Mouse (Mus musculus) heart, embryonic 16.5 days (tissue): Measurements from ENCODE around the gene Tradd. TPM values are rescaled to one million over a fixed set of nuclear protein-coding genes. Genes with fewer than 3 reads are reported as not detected.

Source experiments
- ATAC-seq: fragments of 200-750 bp; cut with Nextera tagmentation; replicated peaks from 2 replicates; pipeline ENCODE4 v1.8.0; 2017; ENCODE audit warnings: moderate number of reproducible peaks; ENCODE audit not compliant: insufficient read depth, low FRiP score; ENCODE audit errors: extremely low read depth
- H3K27ac ChIP-seq: fragments of 300-500 bp; sonication (generic); 2 replicates; pipeline ENCODE4 v1.5.1; 2014; ENCODE audit warnings: mild to moderate bottlenecking, low read length, control low read depth, moderate library complexity
- H3K27me3 ChIP-seq: fragments of 300-500 bp; sonication (generic); 2 replicates; pipeline ENCODE4 v1.6.1; 2014; ENCODE audit warnings: low read length, mixed read lengths; ENCODE audit not compliant: control insufficient read depth, insufficient read depth
- H3K36me3 ChIP-seq: fragments of 300-500 bp; sonication (generic); 2 replicates; pipeline ENCODE4 v1.6.1; 2014; ENCODE audit not compliant: control insufficient read depth, insufficient read depth
- H3K4me1 ChIP-seq: fragments of 300-500 bp; sonication (generic); 2 replicates; pipeline ENCODE4 v1.6.1; 2014; ENCODE audit warnings: low read length, mixed read lengths; ENCODE audit not compliant: control insufficient read depth, insufficient read depth
- H3K4me2 ChIP-seq: fragments of 300-500 bp; sonication (generic); 2 replicates; pipeline ENCODE4 v1.6.1; 2014; ENCODE audit warnings: low read depth, mild to moderate bottlenecking, control low read depth, low read length
- H3K4me3 ChIP-seq: fragments of 300-500 bp; sonication (generic); 2 replicates; pipeline ENCODE4 v1.5.1; 2014; ENCODE audit warnings: mild to moderate bottlenecking, control low read depth, low read length
- H3K9ac ChIP-seq: fragments of 300-500 bp; sonication (generic); 2 replicates; pipeline ENCODE4 v1.6.1; 2014; ENCODE audit warnings: low read length, control low read depth
- H3K9me3 ChIP-seq: fragments of 300-500 bp; sonication (generic); replicated peaks from 2 replicates; pipeline ENCODE4 v1.6.1; 2016; ENCODE audit warnings: low read length; ENCODE audit not compliant: control insufficient read depth
- WGBS: fragments of 180-500 bp; shearing (Covaris S2); extraction: QIAGEN DNeasy Blood & Tissue Kit; methylation state at CpG from one replicate; pipeline ENCODE4 v1.1.7; 2014; 5-methylcytosine and 5-hydroxymethylcytosine counted together
- polyA plus RNA-seq: library from polyadenylated mRNA; unstranded; fragments of >200 nt; fragmentation: Nextera tagmentation; extraction: Ambion mirVana; gene quantifications from 2 replicates; pipeline ENCODE4 v1.2.1, GENCODE M21; 2015

The Tradd gene
- polyA plus RNA-seq, 1 experiment from 2014 or later, result 25.4 TPM

GRCm38 (mm10) chr8:105258911-105259720 is 5.3 kb downstream of the Tradd start:
- no peaks in the 10 kb centered on the region for H3K36me3 ChIP-seq
- peak overlapping the region; percentile 59 for H3K9ac ChIP-seq
- no peak overlapping the region for H3K27ac ChIP-seq
- H3K4me2 ChIP-seq, result peak overlapping the region; percentile 93
- no peak for ATAC-seq
- peak overlapping the region; percentile 57 for H3K4me3 ChIP-seq
- 7% methylated on average over 55 of the region's 55 CpGs for WGBS
- H3K4me1 ChIP-seq, result peaks cover 22% of the 10 kb centered on the region
- H3K9me3 ChIP-seq, result peaks cover 4% of the 10 kb centered on the region
- H3K27me3 ChIP-seq, result peaks cover 24% of the 10 kb centered on the region

- ATAC-seq, result no peak
- 73% methylated on average over 7 of the region's 7 CpGs for WGBS
- Histone ChIP-seq H3K9ac (no peak overlapping the region), H3K36me3 (peaks cover 6% of the 10 kb centered on the region; the same call in 1 of the 2 replicates), H3K4me2 (no peak overlapping the region), H3K4me3 (no peak overlapping the region), H3K4me1 (peaks cover 32% of the 10 kb centered on the region), H3K27me3 (peaks cover 24% of the 10 kb centered on the region), H3K27ac (no peak overlapping the region), H3K9me3 (peaks cover 4% of the 10 kb centered on the region)
Measured at GRCm38 (mm10) chr8:105257318-105258114, 6.9 kb downstream of the Tradd start.

- Histone ChIP-seq H3K4me1 (peaks cover 31% of the 10 kb centered on the region), H3K4me2 (peak within 1 kb of the TSS; percentile 99), H3K27me3 (peaks cover 17% of the 10 kb centered on the region), H3K4me3 (peak within 1 kb of the TSS; percentile 83), H3K27ac (peak within 1 kb of the TSS; percentile 83), H3K36me3 (peaks cover 25% of the 10 kb centered on the region), H3K9me3 (no peaks in the 10 kb centered on the region), H3K9ac (peak within 1 kb of the TSS; percentile 87)
- peak; percentile 68 for ATAC-seq
- 2% methylated on average over 14 of the region's 14 CpGs for WGBS
Measured at GRCm38 (mm10) chr8:105254966-105255350, 9.5 kb downstream of the Tradd start, which contains the start of gene B3gnt9. B3gnt9 (minus strand) TSS chr8:105255153.

DNA sequence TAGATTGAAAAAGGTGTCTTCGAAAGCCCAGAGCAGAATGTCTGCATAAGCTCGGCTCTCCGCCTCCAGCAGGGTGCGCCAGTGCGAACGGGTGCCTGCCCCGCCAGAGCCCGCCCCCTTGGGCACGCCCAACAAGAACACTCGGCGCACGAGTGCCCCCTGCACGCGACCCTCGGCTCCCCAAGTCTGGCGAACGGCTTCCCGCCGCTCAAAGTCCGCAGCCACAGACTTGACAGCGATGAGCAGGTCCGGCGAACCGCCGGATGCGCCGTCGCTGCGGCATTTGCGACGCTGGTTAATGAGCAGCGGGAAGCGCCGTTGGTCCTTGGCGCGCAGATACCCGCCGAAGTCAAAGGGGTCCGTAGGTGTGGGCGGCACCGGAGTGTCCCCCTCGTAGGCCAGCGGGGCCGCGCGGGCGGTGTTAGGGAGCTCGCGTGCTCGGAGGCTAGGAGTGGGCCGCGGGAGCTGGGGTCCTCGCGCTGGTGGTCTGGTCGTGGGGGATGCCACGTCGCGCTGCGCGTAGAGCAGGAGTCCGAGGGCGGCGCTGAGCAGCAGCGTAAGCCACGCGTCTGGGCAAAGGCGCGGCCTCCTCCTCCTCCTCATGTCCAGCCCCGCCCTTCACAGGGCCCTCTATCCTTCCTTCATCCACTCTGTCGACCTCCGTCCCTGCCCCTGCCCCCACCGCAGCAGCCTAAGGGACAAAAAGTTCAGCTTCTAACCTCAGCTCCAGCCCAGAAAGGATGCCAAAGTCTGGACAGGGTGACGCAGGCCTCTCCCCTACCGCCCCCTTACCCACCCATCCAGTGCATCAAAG is 10.1 kb downstream of the Tradd start:
- ATAC-seq, result peak; percentile 84
- peaks cover 31% of the 10 kb centered on the region for H3K36me3 ChIP-seq
- peak overlapping the region; percentile 99 for H3K4me2 ChIP-seq
- H3K9ac ChIP-seq, result peak overlapping the region; percentile 87
- WGBS, result under 1% methylated on average over 69 of the region's 74 CpGs
- H3K4me1 ChIP-seq, result peaks cover 25% of the 10 kb centered on the region
- no peaks in the 10 kb centered on the region for H3K9me3 ChIP-seq
- H3K4me3 ChIP-seq, result peak overlapping the region; percentile 83
- peak overlapping the region; percentile 83 for H3K27ac ChIP-seq
- H3K27me3 ChIP-seq, result peaks cover 13% of the 10 kb centered on the region

GRCm38 (mm10) chr8:105253766-105254151 is 10.7 kb downstream of the Tradd start:
- peak overlapping the region; percentile 83 for H3K4me3 ChIP-seq
- peak overlapping the region; percentile 57 for H3K9ac ChIP-seq
- no peak for ATAC-seq
- peaks cover 19% of the 10 kb centered on the region for H3K4me1 ChIP-seq
- WGBS, result 44% methylated on average over 20 of the region's 20 CpGs
- H3K9me3 ChIP-seq, result no peaks in the 10 kb centered on the region
- peaks cover 9% of the 10 kb centered on the region; the same call in 1 of the 2 replicates for H3K27me3 ChIP-seq
- H3K4me2 ChIP-seq, result peak overlapping the region; percentile 99
- H3K36me3 ChIP-seq, result peaks cover 35% of the 10 kb centered on the region
- peak overlapping the region; percentile 25; the same call in 1 of the 2 replicates for H3K27ac ChIP-seq

GRCm38 (mm10) chr8:105252680-105253537 is 11.5 kb downstream of the Tradd start:
- ATAC-seq, result no peak
- peaks cover 4% of the 10 kb centered on the region; the same call in 1 of the 2 replicates for H3K27me3 ChIP-seq
- H3K4me1 ChIP-seq, result peaks cover 18% of the 10 kb centered on the region
- H3K27ac ChIP-seq, result no peak overlapping the region
- H3K9me3 ChIP-seq, result no peaks in the 10 kb centered on the region
- 65% methylated on average over 10 of the region's 10 CpGs for WGBS
- peak overlapping the region; percentile 99; the same call in 1 of the 2 replicates for H3K4me2 ChIP-seq
- 0 out of 2 replicates have a peak overlapping the region, but pooled peaks have one; percentile 83 for H3K4me3 ChIP-seq
- peaks cover 39% of the 10 kb centered on the region for H3K36me3 ChIP-seq
- peak overlapping the region; percentile 57; the same call in 1 of the 2 replicates for H3K9ac ChIP-seq

GRCm38 (mm10) chr8:105251954-105252353 is 12.5 kb downstream of the Tradd start:
- H3K4me3 ChIP-seq, result no peak overlapping the region
- peaks cover 43% of the 10 kb centered on the region for H3K36me3 ChIP-seq
- no peaks in the 10 kb centered on the region for H3K9me3 ChIP-seq
- WGBS, result 88% methylated on average over 6 of the region's 6 CpGs
- ATAC-seq, result no peak
- no peak overlapping the region for H3K9ac ChIP-seq
- H3K27me3 ChIP-seq, result no peaks in the 10 kb centered on the region
- H3K27ac ChIP-seq, result no peak overlapping the region
- peaks cover 18% of the 10 kb centered on the region for H3K4me1 ChIP-seq
- no peak overlapping the region for H3K4me2 ChIP-seq

GRCm38 (mm10) chr8:105241016-105241415 is 23.4 kb downstream of the Tradd start:
- H3K36me3 ChIP-seq, result peaks cover 31% of the 10 kb centered on the region
- H3K27me3 ChIP-seq, result no peaks in the 10 kb centered on the region
- H3K4me3 ChIP-seq, result no peak overlapping the region
- no peak overlapping the region for H3K9ac ChIP-seq
- no peak for ATAC-seq
- 88% methylated on average over 7 of the region's 7 CpGs for WGBS
- H3K4me2 ChIP-seq, result no peak overlapping the region
- no peaks in the 10 kb centered on the region for H3K4me1 ChIP-seq
- H3K9me3 ChIP-seq, result no peaks in the 10 kb centered on the region
- no peak overlapping the region for H3K27ac ChIP-seq
